Mouse (Mus musculus): ENCODE data around the gene Abca2. TPM values are rescaled to one million over a fixed set of nuclear protein-coding genes. Genes with fewer than 3 reads are reported as not detected.
A peak's percentile ranks its signal among the peaks of the same experiment; 100 is the strongest.

The Abca2 gene
- polyA plus RNA-seq, 2 experiments from 2014 or later = 32.8 to 41.4 TPM

DNA sequence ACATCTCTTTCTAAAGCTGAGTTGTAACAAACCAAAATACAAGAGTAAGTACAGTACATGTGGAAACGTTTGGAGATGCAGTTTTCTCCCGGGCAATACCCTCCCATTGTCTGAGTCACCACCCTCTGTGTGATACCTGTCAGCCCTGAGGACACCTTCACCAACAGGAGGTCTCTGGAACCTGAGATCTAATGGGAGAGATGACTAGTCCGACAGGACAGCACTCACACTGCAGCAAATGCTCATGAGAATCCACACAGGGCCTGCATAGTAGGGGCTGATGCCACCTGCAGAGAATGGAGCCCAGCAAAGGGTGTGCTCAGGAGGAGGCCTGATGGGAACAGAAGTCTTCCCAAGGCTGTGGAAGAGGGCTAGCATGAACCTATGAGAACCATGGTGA lies 32.9 kb downstream of the Abca2 start:
- no peak for ATAC-seq

DNA sequence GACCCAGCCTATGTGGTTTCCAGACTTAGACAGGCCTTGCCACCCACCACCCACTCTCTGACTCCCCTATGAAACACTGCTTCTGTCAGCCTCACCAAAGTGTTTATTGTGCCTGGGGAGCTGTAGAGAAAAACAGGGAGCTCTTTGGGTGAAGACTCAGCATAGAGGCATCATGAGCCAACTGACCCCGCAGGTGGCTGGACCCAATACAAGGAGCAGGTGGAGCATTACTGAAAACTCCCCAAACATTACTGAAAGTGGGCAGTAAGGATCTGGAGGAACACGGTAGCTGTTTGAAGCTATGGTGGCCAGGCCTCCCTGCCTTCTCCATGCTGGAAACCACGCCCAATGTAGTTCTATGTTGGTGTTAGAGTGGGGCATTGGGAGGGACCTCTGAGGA lies 35.1 kb downstream of the Abca2 start:
- no peak for ATAC-seq

DNA sequence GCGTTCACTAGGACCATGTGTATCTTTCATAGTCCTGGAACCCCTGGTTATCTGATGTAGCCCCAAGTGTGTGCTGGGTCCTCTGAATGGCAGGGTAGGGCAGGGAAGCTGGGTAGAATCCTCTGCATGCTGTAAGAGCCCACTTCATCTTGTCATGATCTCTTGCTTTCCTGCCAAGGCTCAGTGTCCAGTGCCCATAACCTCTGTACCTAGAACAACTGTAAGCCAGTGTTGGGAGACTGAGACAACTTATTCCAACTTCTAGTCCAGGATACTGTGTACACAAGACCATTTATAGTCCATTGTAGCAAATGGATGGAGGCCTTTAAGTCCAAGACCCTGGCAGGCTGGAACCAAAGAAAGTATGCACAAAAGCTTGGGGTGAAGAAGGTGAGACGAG lies 36.8 kb downstream of the Abca2 start:
- ATAC-seq = no peak

GRCm38 (mm10) chr2:25465816-25466635 lies 37.5 kb downstream of the Abca2 start:
- ATAC-seq = peak; percentile 85

- ATAC-seq = no peak
These were observed 39.3 kb downstream of the Abca2 start for GRCm38 (mm10) chr2:25467606-25468303.

- ATAC-seq = no peak
These were observed 40.7 kb downstream of the Abca2 start for GRCm38 (mm10) chr2:25468962-25469915.

DNA sequence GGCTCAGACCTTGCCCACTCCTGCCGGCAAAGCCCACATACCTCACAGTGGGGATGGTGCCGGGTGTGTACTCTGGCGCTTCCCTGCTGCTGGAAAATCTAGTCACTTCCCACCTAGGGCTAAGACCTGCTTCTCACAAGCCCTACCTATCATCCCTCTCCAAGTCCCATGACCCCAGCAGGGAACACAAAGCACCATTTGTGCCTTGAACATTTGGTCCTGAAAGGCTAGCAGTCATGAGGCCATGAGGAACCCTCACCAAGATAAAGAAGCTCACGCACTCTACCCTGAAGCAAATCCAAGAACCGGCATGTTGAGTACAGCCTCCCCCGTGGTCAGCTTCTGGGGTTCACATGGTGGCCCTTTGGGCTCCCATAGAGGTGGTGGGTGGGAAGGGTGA lies 41.5 kb downstream of the Abca2 start, which contains the start of gene Ptgds:
Gene Ptgds (minus strand): TSS at position 78 of the 400 bp plus-strand sequence.
- ATAC-seq = no peak

DNA sequence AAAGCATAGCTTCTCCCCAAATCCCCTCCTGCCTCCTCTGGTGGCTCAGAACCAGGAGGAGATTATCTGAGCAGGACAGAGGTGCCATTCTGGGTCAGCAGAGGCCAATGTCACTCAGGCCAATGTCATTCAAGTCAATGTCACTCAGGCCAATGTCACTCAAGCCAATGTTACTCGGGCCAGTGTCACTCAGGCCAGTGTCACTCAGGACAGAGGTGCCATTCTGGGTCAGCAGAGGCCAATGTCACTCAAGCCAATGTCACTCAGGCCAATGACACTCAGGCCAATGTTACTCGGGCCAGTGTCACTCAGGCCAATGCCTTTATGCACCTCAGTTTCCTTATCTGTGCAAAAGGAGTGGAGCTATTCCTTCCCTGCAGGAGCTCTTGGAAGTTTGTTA lies 44.0 kb downstream of the Abca2 start:
- no peak for ATAC-seq

DNA sequence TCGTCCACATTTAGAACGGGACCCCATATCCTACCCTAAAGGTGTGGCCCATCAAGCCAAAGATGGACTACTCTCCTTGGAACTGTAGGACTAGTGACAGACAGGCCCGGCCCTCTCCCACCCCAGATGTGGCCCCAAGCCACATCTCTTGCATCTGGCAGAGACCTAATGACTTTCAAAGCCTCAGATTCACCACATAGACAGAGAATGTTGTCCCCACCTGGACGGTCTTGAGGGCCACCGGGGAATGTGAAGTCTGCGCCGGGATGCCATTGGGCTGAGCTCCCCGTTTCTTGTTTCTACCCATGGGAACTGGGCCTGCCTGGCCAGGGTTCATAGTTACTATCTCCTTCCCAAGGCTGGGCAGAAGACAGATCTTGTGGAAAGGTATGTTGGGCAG lies 49.0 kb downstream of the Abca2 start:
- ATAC-seq = no peak

DNA sequence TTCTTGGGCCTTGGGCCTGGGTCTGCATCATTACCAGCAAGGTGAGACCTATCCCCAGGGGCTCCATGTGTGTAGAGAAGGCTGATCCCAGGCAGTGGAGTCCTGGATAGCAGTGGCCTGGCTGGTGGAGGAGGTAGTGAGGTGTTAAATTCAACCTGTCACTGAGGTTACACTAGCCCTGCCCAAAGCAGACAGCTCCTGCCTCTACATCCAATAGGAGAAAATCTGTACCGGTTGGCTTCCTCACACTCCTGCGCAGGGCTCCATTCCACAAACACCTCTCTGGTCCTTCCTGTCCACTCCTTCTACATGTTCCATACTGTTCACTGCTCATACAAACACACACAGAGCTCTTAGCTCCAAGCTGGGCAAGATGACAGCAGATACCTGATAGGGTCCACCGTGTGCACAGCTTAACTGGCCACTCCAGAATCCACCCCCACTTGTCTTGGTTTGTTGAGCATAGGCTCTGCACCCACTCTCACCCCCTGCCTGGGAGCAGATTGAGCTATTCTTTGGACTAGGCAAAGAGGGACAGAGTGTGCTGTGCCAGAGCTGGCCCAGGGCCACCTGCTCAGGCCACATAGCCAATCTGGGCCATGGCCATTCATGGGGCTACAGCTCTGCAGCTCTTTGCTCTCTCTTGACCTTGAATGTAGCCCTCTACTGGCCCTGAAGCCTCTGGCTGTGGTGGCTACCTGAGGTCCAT lies 49.6 kb downstream of the Abca2 start:
- ATAC-seq = no peak

- ATAC-seq = no peak
These were observed 51.2 kb downstream of the Abca2 start for GRCm38 (mm10) chr2:25479551-25480311.

GRCm38 (mm10) chr2:25480541-25480940 lies 52.0 kb downstream of the Abca2 start:
- no peak for ATAC-seq

DNA sequence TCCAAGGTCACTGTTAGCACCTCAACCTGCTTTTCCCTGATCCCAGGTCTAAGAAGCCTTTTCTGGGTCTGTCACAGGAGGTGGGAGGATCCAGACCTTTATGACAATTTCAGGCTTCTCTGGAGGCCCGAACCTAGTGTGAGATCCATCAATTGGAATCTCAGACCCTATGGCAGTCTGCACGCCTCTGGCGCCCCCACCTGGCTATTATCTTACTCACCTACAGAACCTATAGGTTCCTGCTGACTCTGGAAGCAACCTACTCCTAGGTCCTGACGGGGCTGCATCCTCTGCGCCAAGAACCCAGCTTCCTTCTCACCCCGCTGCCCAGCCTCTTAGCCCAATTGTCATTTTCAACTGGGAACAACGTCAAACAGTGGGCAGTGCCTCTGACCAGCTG lies 54.5 kb downstream of the Abca2 start:
- peak; percentile 76 for ATAC-seq

DNA sequence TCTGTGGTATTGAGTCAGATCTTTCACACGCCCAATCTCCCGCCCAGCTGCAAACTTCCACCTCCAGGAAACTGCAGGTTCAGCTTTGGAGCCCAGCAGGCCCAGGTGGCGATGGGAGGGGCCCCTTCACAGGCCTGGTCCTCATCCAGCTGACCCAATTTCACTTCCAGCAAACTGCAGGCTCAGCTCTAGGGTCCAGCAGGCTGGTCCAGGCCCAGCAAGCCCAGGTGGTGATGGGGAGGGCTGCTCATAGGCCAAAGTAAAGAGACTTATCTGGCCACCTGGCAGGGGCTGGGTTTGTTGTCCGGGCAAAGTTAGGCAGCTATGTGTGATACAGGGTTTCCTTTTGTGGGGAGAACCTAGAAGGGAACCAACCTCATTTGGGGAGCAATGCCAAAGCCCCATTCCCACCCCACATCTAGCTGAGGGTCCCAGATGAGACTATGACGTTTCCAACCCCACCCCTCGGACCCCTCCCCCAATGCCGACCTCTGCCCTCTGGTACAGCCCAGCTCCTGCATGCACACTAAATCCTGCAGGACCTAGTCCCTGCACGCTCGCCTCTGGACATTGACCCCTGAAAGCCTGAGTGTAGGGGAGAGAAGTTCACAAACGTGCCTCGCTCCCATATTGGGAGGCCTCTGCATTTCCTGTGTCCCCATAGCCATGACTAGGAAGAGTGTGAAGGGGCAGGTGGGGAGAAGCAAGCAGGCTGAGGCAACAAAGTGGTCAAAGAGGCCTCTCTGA lies 56.6 kb downstream of the Abca2 start:
- ATAC-seq = no peak

- ATAC-seq = no peak
These were observed 59.6 kb downstream of the Abca2 start for GRCm38 (mm10) chr2:25487965-25488670.

DNA sequence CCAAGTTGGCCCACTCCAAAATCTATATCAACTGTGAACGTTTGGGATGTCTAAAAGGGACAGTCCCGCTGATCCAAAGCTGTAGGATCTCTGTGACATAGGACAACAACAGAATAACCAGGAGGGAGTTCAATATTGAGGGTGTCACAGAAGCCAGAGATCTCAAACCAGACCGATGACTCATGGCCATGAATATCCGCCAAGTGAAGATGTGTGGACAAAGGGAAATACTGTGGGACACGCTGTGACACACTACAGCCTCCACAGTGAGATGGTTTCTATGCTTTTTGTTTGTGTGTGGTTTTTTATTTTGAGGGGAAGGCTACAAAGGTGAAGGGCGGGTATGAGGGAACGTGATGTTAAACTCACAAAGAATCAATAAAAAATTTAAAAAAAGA lies 60.2 kb downstream of the Abca2 start:
- ATAC-seq = no peak

- no peak for ATAC-seq
These were observed 64.5 kb downstream of the Abca2 start for GRCm38 (mm10) chr2:25492988-25493387.

- no peak for ATAC-seq
These were observed 65.0 kb downstream of the Abca2 start, which contains the start of gene Lcn12 for GRCm38 (mm10) chr2:25493476-25493961. Gene Lcn12 (minus strand): TSS chr2:25493911.

DNA sequence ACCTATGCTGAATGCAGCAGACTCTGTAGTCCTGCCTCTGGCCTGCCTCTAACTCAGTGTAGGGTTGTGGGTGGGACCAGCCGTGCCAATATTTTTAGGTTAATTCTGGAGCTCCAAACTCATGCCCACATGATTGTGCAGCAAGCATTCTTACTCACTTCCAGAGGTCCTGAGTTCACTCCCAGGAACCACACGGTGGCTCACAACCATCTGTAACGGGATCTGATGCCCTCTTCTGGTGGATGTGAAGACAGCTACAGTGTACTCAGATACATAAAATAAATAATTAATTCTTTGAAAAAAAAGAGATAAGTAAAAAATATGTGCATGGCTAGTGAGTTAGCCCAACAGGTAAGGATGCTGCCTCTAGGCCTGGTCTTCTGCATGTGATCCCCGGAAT lies 68.0 kb downstream of the Abca2 start:
- ATAC-seq = no peak
